Mouse (Mus musculus) testis, adult 10 weeks (tissue): ENCODE results near the gene Rpl41. TPM values are rescaled to one million over a fixed set of nuclear protein-coding genes. Genes with fewer than 3 reads are reported as not detected.

Source experiments
- polyA plus RNA-seq: library from polyadenylated mRNA; stranded (reverse); fragments of 350-450 nt; fragmentation: Illumina TruSeq; extraction: RNeasy Lipid Tissue Mini Kit (QIAGEN cat#74804); gene quantifications from one replicate; pipeline ENCODE4 v1.2.3, GENCODE M21; 2014; ENCODE audit warnings: low read depth, low replicate concordance

The Rpl41 gene
- polyA plus RNA-seq, result 21.9 TPM

GRCm38 (mm10) chr10:128548947-128549681 is at the start of gene Rpl41:
TSS of gene Rpl41 (minus strand) at chr10:128549305.

GRCm38 (mm10) chr10:128589464-128590192 is 40.5 kb upstream of the Rpl41 start, which contains the start of gene Erbb3:
TSS of gene Erbb3 (minus strand) at chr10:128589652.

GRCm38 (mm10) chr10:128565788-128566531 is 16.9 kb upstream of the Rpl41 start, which contains the start of gene Pa2g4:
TSS of gene Pa2g4 (minus strand) at chr10:128565987.

GRCm38 (mm10) chr10:128547361-128548032 is 1.6 kb downstream of the Rpl41 start, which contains the start of gene Zc3h10:
TSS of gene Zc3h10 (minus strand) at chr10:128547774.

GRCm38 (mm10) chr10:128525671-128526308 is 23.3 kb downstream of the Rpl41 start, which contains the start of gene Esyt1:
TSS of gene Esyt1 (minus strand) at chr10:128525871.

GRCm38 (mm10) chr10:128498590-128498989 is 50.5 kb downstream of the Rpl41 start, which contains the start of gene Myl6b:
TSS of gene Myl6b (minus strand) at chr10:128498685.

Other genes with a start within 250 kb of the Rpl41 start
- 10.8 TPM for gene Pan2, start 246.0 kb downstream of the Rpl41 start, polyA plus RNA-seq
- 7.6 TPM for gene Cnpy2, start 226.8 kb downstream of the Rpl41 start, polyA plus RNA-seq
- 25.2 TPM for gene Cs, start 211.6 kb downstream of the Rpl41 start, polyA plus RNA-seq
- 4.6 TPM for gene Coq10a, start 180.3 kb downstream of the Rpl41 start, polyA plus RNA-seq
- 2.2 TPM for gene Ankrd52, start 172.2 kb downstream of the Rpl41 start, polyA plus RNA-seq
- gene Slc39a5, start 148.1 kb downstream of the Rpl41 start, polyA plus RNA-seq, result not detected
- 9.7 TPM for gene Nabp2, start 137.8 kb downstream of the Rpl41 start, polyA plus RNA-seq
- 9.4 TPM for gene Rnf41, start 137.6 kb downstream of the Rpl41 start, polyA plus RNA-seq
- gene Smarcc2, start 90.1 kb downstream of the Rpl41 start, polyA plus RNA-seq, result 96.4 TPM
- 20.5 TPM for gene Myl6, start 55.2 kb downstream of the Rpl41 start, polyA plus RNA-seq
- 0.71 TPM for gene Myl6b, start 50.6 kb downstream of the Rpl41 start, polyA plus RNA-seq
- gene Esyt1, start 23.4 kb downstream of the Rpl41 start, polyA plus RNA-seq, result 0.36 TPM
- 3.2 TPM for gene Zc3h10, start 1.5 kb downstream of the Rpl41 start, polyA plus RNA-seq
- gene Pa2g4, start 16.7 kb upstream of the Rpl41 start, polyA plus RNA-seq, result 83.5 TPM
- gene Erbb3, start 40.3 kb upstream of the Rpl41 start, polyA plus RNA-seq, result 0.55 TPM
- 5.4 TPM for gene Rps26, start 77.4 kb upstream of the Rpl41 start, polyA plus RNA-seq
- gene Ikzf4, start 96.7 kb upstream of the Rpl41 start, polyA plus RNA-seq, result 0.34 TPM
- 3.7 TPM for gene Suox, start 124.8 kb upstream of the Rpl41 start, polyA plus RNA-seq
- gene Rab5b, start 147.0 kb upstream of the Rpl41 start, polyA plus RNA-seq, result 36.2 TPM
- gene Pmel, start 154.9 kb upstream of the Rpl41 start, polyA plus RNA-seq, result 1.1 TPM
- 48.1 TPM for gene Cdk2, start 155.7 kb upstream of the Rpl41 start, polyA plus RNA-seq
- 70.4 TPM for gene Dgka, start 195.6 kb upstream of the Rpl41 start, polyA plus RNA-seq
- gene Pym1, start 198.6 kb upstream of the Rpl41 start, polyA plus RNA-seq, result 2.4 TPM
- 1.0 TPM for gene Mmp19, start 241.6 kb upstream of the Rpl41 start, polyA plus RNA-seq